1 mouse cellular context compared by ENCODE assay signal in the genomic region with DNA sequence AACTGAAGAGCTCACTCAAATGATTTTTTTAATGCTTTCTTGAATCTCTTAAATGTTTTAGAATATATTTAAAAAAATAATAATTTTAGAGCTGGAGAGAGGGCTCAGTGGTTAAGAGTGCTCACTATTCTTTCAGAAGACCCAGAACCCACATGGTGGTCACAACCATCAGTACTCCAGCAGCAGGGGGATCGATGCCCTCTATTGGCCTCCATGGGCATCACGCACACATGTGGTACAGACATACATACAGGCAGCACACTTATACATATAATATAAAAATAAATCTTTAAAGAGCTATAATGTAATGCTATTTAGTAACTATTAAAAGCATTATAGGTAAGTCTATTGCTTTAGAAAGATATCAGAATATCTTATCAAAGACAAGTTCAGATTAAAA.
TF ChIP-seq lines count a peak whose summit lies in the region.

No protein-coding gene starts in this region.

TF ChIP-seq in MEL, 35 proteins besides CTCF, POLR2A, EP300 and RAD21:
- TF ChIP-seq MAX (IDR thresholded peaks at IDR 0.05; ENCODE audit: low read length) (no peak), MAZ (IDR thresholded peaks at IDR 0.05; ENCODE audit: low read depth, low read length) (no peak), MAFK (IDR thresholded peaks at IDR 0.05; ENCODE audit: borderline replicate concordance, low read depth, low read length) (no peak), SIN3A (IDR thresholded peaks at IDR 0.05; ENCODE audit: low read length) (no peak), CHD1 (IDR thresholded peaks at IDR 0.05; ENCODE audit: low read depth, low read length) (no peak), GABPA (IDR thresholded peaks at IDR 0.05; ENCODE audit: low read depth, low read length) (no peak), CHD2 (IDR thresholded peaks at IDR 0.05; ENCODE audit: low read length) (no peak), NELFE (IDR thresholded peaks at IDR 0.05; ENCODE audit: low read depth, low read length) (no peak), UBTF (IDR thresholded peaks at IDR 0.05; ENCODE audit: borderline replicate concordance, insufficient read depth, low read depth, low read length) (no peak), E2F4 (IDR thresholded peaks at IDR 0.05; ENCODE audit: borderline replicate concordance, low read depth, low read length) (no peak), MXI1 (IDR thresholded peaks at IDR 0.05; ENCODE audit: low read depth, low read length) (no peak), ETS1 (IDR thresholded peaks at IDR 0.05; ENCODE audit: low read depth, low read length) (no peak)
